Mouse (Mus musculus) kidney, adult 2 months (tissue): Measurements from ENCODE around the gene Cox19.

Experiments
- CTCF ChIP-seq: fragments of 200-500 bp; conservative IDR thresholded peaks from 2 replicates; pipeline ENCODE4 v1.5.1; 2011; ENCODE audit warnings: low read depth, mild to moderate bottlenecking, control low read depth, low read length, moderate library complexity, mixed read lengths; ENCODE audit not compliant: insufficient read depth, insufficient read length
- POLR2A ChIP-seq: fragments of 200-500 bp; IDR thresholded peaks from one replicate; pipeline ENCODE4 v1.6.1; 2011; ENCODE audit warnings: low read depth, low read length, control low read depth

- TF ChIP-seq CTCF (no peak), POLR2A (no peak)
Observed at GRCm38 (mm10) chr5:139291811-139292560, 59.2 kb downstream of the Cox19 start.
